Mouse (Mus musculus): ENCODE measurements around the gene Mrps23.

DNA sequence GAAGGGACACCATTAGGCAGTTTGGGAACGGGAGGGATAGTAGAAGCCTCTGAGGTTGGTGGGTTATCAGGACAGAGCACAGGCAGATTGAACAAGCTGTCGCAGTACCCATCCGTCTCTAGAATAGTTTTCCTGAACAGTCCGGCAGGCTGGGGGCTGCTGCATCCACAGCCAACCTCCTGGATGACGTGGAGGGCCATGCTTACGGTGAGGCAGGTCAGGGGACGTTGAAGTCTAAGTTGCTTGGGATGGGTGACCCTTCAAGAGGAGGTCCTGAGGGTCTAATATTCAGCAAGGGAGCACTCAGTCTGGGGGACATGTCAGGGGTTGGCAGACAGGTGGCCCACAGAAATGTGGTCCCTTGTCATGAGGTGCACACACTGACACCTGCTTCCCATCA, 15.6 kb upstream of the Mrps23 start:
- TF ChIP-seq CTCF (IDR thresholded peaks at IDR 0.05; ENCODE audit: control insufficient read depth, insufficient read depth, low read length) (no peak), POLR2A (IDR thresholded peaks at IDR 0.05; ENCODE audit: borderline replicate concordance, control insufficient read depth, low read depth, low read length) (no peak)

All from bone marrow, adult 2 months (tissue).